Mouse (Mus musculus): ENCODE measurements around the gene Cyb561a3. TPM values are rescaled to one million over a fixed set of nuclear protein-coding genes. Genes with fewer than 3 reads are reported as not detected.
"Not testable (repeated sequence)": the region's sequence is repeated elsewhere in the genome, so short reads cannot be mapped to it uniquely, and the experiment has no call there.

Gene Cyb561a3
- polyA plus RNA-seq (2016; fragmentation: Nextera tagmentation; extraction: Ambion mirVana) = 15.1 and 16.5 TPM in 2 replicates

GRCm38 (mm10) chr19:10576690-10577561 lies at the start of gene Cyb561a3, which contains the start of gene Tmem138:
TSS of gene Cyb561a3 (plus strand) at chr19:10577172.
TSS of gene Tmem138 (minus strand) at chr19:10577362.
- Histone ChIP-seq H3K36me3 (peaks cover 28% of the 10 kb centered on the region), H3K4me3 (peak within 1 kb of the TSS; percentile 50), H3K4me1 (peaks cover 14% of the 10 kb centered on the region), H3K9ac (peak within 1 kb of the TSS; percentile 51), H3K27ac (peak within 1 kb of the TSS; percentile 80), H3K27me3 (no peaks in the 10 kb centered on the region), H3K9me3 (no peaks in the 10 kb centered on the region), H3K4me2 (replicated peaks) (peak within 1 kb of the TSS; percentile 55)
- ATAC-seq (ENCODE audit: insufficient number of reproducible peaks, insufficient read depth, low FRiP score, low TSS enrichment) = peak; percentile 92
- WGBS = under 1% methylated on average over 44 of the region's 44 CpGs

- H3K27me3 ChIP-seq = no peaks in the 10 kb centered on the region
- H3K27ac ChIP-seq = no peak overlapping the region
- peaks cover 52% of the 10 kb centered on the region for H3K36me3 ChIP-seq
- H3K9ac ChIP-seq = no peak overlapping the region
- H3K4me1 ChIP-seq = peaks cover 11% of the 10 kb centered on the region
- H3K4me3 ChIP-seq = no peak overlapping the region
- H3K9me3 ChIP-seq = no peaks in the 10 kb centered on the region
- no peak overlapping the region for H3K4me2 ChIP-seq (replicated peaks)
- 93% methylated on average over 1 of the region's 1 CpGs for WGBS
- ATAC-seq (ENCODE audit: insufficient number of reproducible peaks, insufficient read depth, low FRiP score, low TSS enrichment) = no peak
Measured at GRCm38 (mm10) chr19:10530082-10530481, 46.9 kb upstream of the Cyb561a3 start.

DNA sequence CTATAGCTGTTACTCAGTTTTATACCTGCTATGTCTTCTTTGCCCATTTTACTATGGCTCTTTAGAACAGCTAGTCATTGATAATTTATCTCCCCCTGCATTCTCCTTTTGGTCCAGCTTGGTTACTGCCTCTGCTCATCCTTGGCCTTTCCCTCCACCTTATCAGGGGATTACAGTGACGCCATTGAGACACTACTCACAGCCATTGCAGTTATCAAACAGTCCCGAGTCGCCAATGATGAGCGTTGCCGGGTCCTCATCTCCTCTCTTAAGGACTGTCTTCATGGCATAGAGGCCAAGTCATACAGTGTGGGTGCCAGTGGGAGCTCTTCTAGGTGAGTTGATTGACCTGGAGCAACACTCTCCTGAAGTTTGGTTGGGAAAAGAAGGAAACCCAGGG lies 37.5 kb upstream of the Cyb561a3 start:
- Histone ChIP-seq H3K27me3 (no peaks in the 10 kb centered on the region), H3K9ac (no peak overlapping the region), H3K4me3 (no peak overlapping the region), H3K36me3 (peaks cover 83% of the 10 kb centered on the region), H3K4me1 (no peaks in the 10 kb centered on the region), H3K9me3 (no peaks in the 10 kb centered on the region), H3K27ac (no peak overlapping the region), H3K4me2 (replicated peaks) (no peak overlapping the region)
- ATAC-seq (ENCODE audit: insufficient number of reproducible peaks, insufficient read depth, low FRiP score, low TSS enrichment) = no peak
- 95% methylated on average over 5 of the region's 5 CpGs for WGBS

DNA sequence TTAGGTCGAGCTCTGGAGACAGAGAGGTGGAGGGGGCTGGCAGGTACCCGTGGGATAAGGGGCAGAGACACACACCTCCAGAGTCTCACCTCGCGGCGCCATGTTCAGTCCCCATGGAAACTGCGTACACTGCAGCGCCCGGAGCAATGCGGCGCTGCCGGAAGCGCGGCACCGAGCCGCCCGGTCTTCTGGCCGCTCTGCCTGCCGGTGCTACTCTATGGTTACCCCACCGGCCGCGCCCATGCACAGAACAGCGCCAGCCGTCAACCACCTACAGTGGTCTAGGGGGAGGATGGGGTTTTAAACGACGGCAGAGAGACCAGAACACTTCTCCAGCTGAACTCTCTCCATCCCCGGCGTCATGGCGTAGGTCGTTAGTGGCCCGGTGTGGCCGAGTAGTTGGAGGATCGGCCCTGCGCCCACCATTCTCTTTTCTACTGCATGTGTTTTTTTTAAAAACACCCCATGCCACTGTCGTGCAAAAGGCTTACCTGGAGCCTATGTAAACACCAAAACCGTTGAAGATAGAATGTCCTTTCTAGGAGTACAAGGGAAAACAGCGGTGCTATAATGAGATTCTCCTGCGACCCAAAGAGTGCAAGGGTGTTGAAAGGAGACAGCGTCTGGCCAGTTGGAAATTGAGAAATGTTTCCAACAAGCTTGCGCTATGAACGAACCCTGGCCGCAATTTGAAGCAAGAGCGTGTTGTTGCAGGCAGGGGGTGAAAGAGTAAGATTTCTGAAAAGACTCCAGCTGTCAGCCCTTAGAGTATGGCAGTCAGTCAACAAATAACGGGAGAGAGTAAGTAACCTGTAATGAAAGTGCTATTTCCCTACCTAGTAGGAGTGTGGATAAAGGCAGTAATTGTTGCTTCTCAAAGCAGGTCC lies 21.1 kb upstream of the Cyb561a3 start, which contains the start of gene Tmem216:
TSS of gene Tmem216 (minus strand) at position 615 of the 887 bp plus-strand sequence.
- H3K4me2 ChIP-seq (replicated peaks) = peak within 1 kb of the TSS; percentile 61
- H3K9ac ChIP-seq = peak within 1 kb of the TSS; percentile 68
- H3K36me3 ChIP-seq = peaks cover 19% of the 10 kb centered on the region
- peak; percentile 99 for ATAC-seq (ENCODE audit: insufficient number of reproducible peaks, insufficient read depth, low FRiP score, low TSS enrichment)
- peak within 1 kb of the TSS; percentile 59 for H3K4me3 ChIP-seq
- H3K27me3 ChIP-seq = no peaks in the 10 kb centered on the region
- no peaks in the 10 kb centered on the region for H3K9me3 ChIP-seq
- H3K27ac ChIP-seq = peak within 1 kb of the TSS; percentile 46
- H3K4me1 ChIP-seq = peaks cover 7% of the 10 kb centered on the region
- WGBS = 1% methylated on average over 43 of the region's 43 CpGs

- Histone ChIP-seq H3K27me3 (no peaks in the 10 kb centered on the region), H3K4me3 (no peak overlapping the region), H3K9ac (no peak overlapping the region)
Measured at GRCm38 (mm10) chr19:10557001-10557400, 20.0 kb upstream of the Cyb561a3 start.

DNA sequence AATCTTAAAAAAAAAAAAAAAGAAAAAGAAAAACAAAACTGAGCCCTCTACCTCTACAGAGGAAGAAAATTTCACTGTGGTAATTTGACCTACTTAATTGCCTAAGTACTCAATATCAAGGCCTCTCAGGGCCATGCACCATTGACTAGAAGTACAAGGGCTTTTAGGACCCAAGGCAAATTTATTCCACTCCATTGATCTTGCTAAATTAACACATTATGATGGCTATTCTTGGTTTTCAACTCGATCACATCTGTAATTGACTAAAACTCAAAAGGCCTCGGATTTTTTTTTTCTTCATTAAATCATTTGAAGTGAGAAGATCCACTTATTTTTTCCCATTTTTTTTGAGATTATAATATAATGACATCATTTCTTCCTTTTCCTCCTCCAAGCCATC lies 19.5 kb upstream of the Cyb561a3 start:
- H3K9me3 ChIP-seq = no peaks in the 10 kb centered on the region
- WGBS = 72% methylated on average over 2 of the region's 2 CpGs

More at GRCm38 (mm10) chr19:10557001-10557400, 20.0 kb upstream of the Cyb561a3 start:
- no peak overlapping the region for H3K27ac ChIP-seq
- no peaks in the 10 kb centered on the region for H3K9me3 ChIP-seq
- no peak overlapping the region for H3K4me2 ChIP-seq (replicated peaks)
- 72% methylated on average over 2 of the region's 2 CpGs for WGBS
- no peak for ATAC-seq (ENCODE audit: insufficient number of reproducible peaks, insufficient read depth, low FRiP score, low TSS enrichment)
- H3K4me1 ChIP-seq = peaks cover 7% of the 10 kb centered on the region
- peaks cover 7% of the 10 kb centered on the region; the same call in 1 of the 2 replicates for H3K36me3 ChIP-seq

GRCm38 (mm10) chr19:10557837-10558375 lies 19.1 kb upstream of the Cyb561a3 start:
- not testable (repeated sequence) for ATAC-seq (ENCODE audit: insufficient number of reproducible peaks, insufficient read depth, low FRiP score, low TSS enrichment); H3K36me3 ChIP-seq; H3K9me3 ChIP-seq; H3K4me3 ChIP-seq; H3K9ac ChIP-seq; H3K27me3 ChIP-seq; H3K4me2 ChIP-seq (replicated peaks); H3K27ac ChIP-seq; H3K4me1 ChIP-seq
- WGBS = 74% methylated on average over 4 of the region's 4 CpGs

More for the DNA sequence above, 19.5 kb upstream of the Cyb561a3 start:
- Histone ChIP-seq H3K9ac (no peak overlapping the region), H3K4me3 (no peak overlapping the region), H3K4me1 (peaks cover 7% of the 10 kb centered on the region), H3K27ac (no peak overlapping the region), H3K27me3 (no peaks in the 10 kb centered on the region), H3K36me3 (0 out of 2 replicates have a peak, but pooled peaks cover 4% of the 10 kb centered on the region), H3K4me2 (replicated peaks) (no peak overlapping the region)
- no peak for ATAC-seq (ENCODE audit: insufficient number of reproducible peaks, insufficient read depth, low FRiP score, low TSS enrichment)

GRCm38 (mm10) chr19:10560108-10560507 lies 16.9 kb upstream of the Cyb561a3 start:
- H3K4me1 ChIP-seq = no peaks in the 10 kb centered on the region; the same call in 1 of the 2 replicates
- no peak overlapping the region for H3K27ac ChIP-seq
- no peaks in the 10 kb centered on the region for H3K36me3 ChIP-seq
- H3K4me2 ChIP-seq (replicated peaks) = no peak overlapping the region
- H3K27me3 ChIP-seq = no peaks in the 10 kb centered on the region
- H3K4me3 ChIP-seq = no peak overlapping the region
- WGBS = 36% methylated on average over 5 of the region's 5 CpGs
- no peaks in the 10 kb centered on the region for H3K9me3 ChIP-seq
- ATAC-seq (ENCODE audit: insufficient number of reproducible peaks, insufficient read depth, low FRiP score, low TSS enrichment) = no peak
- no peak overlapping the region for H3K9ac ChIP-seq

DNA sequence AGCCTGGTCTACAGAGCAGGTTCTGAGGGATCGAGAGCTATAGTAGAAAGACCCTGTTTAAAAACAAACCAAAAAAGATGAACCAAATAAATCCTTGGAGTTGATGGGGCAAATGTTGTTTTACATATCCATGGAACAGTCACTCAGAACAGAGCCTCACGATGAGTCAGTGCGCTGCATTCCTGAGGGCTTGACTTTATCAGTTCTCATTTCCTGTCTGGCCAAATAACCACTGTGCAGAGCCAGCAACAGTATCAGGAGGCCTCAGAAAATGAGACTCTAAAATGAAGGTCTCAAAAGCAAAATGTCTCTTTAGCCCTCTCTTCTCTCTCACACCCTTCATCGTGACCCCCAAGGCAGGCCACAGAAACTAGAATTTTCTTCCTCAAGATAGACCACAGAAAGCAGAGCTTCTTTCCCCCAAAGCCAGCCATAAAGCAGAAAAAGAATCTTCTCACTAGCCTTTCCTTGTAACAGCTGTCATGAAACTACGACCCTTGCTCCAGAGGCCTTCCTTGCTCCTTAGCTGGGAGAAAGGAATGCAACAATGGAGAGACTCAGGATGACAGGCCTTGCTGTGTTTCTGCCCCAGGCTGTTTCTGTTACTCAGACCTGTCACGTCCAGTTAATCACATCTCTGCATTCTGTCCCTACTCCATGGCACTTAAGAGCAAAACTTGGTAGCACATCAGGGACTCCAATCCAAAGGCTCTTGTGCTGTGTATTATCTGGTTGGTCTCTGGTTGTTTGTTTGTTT lies 15.2 kb upstream of the Cyb561a3 start:
- no peaks in the 10 kb centered on the region for H3K27me3 ChIP-seq
- no peaks in the 10 kb centered on the region for H3K36me3 ChIP-seq
- H3K9ac ChIP-seq = no peak overlapping the region
- 37% methylated on average over 6 of the region's 6 CpGs for WGBS
- ATAC-seq (ENCODE audit: insufficient number of reproducible peaks, insufficient read depth, low FRiP score, low TSS enrichment) = no peak
- no peaks in the 10 kb centered on the region for H3K9me3 ChIP-seq
- no peak overlapping the region for H3K4me3 ChIP-seq
- H3K4me1 ChIP-seq = no peaks in the 10 kb centered on the region
- no peak overlapping the region for H3K27ac ChIP-seq
- no peak overlapping the region for H3K4me2 ChIP-seq (replicated peaks)

DNA sequence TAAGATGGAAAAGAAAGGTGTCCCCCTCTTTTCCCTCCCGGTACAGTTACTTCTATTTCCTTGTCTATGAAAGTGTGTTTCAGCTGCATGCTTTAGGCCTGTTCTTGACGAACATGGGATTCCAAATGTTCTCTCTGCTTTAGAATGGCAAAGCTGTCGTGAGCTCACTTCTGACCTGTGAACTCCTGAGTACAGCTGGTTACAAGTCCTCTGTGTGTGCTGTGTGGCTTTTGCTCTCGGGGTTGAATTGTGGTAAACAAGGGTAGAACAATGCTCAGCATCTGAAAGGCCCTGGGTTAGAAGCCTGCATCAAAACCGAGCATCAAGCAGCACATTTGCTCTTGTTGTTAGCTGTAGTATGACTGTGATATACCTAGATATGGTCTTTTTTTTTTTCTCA lies 14.6 kb upstream of the Cyb561a3 start:
- Histone ChIP-seq H3K9me3 (no peaks in the 10 kb centered on the region), H3K4me2 (replicated peaks) (no peak overlapping the region), H3K27me3 (no peaks in the 10 kb centered on the region), H3K36me3 (no peaks in the 10 kb centered on the region), H3K27ac (no peak overlapping the region), H3K4me3 (no peak overlapping the region), H3K9ac (no peak overlapping the region), H3K4me1 (no peaks in the 10 kb centered on the region)
- no peak for ATAC-seq (ENCODE audit: insufficient number of reproducible peaks, insufficient read depth, low FRiP score, low TSS enrichment)
- 29% methylated on average over 5 of the region's 5 CpGs for WGBS

- Histone ChIP-seq H3K4me1 (no peaks in the 10 kb centered on the region), H3K27ac (no peak overlapping the region), H3K9ac (no peak overlapping the region), H3K9me3 (no peaks in the 10 kb centered on the region), H3K4me3 (no peak overlapping the region), H3K4me2 (replicated peaks) (no peak overlapping the region), H3K27me3 (no peaks in the 10 kb centered on the region), H3K36me3 (0 out of 2 replicates have a peak, but pooled peaks cover 6% of the 10 kb centered on the region)
- WGBS = 80% methylated on average over 6 of the region's 6 CpGs
- ATAC-seq (ENCODE audit: insufficient number of reproducible peaks, insufficient read depth, low FRiP score, low TSS enrichment) = no peak
Measured at GRCm38 (mm10) chr19:10564278-10564677, 12.7 kb upstream of the Cyb561a3 start.
